Mouse (Mus musculus) stomach, postnatal 0 days (tissue): ENCODE results near the gene Dnaaf3. TPM values are rescaled to one million over a fixed set of nuclear protein-coding genes. Genes with fewer than 3 reads are reported as not detected.

Experiments used
- ATAC-seq: fragments of 200-750 bp; cut with Nextera tagmentation; 2 replicates; pipeline ENCODE4 v1.8.0; 2017; ENCODE audit not compliant: low FRiP score, low TSS enrichment
- DNase-seq: peaks from one replicate; pipeline ENCODE4 v3.0.0-alpha.2; 2016; ENCODE audit warnings: low spot score
- H3K27ac ChIP-seq: fragments of 300-500 bp; sonication (generic); replicated peaks from 2 replicates; pipeline ENCODE4 v1.5.1; 2014; ENCODE audit warnings: mild to moderate bottlenecking, control low read depth
- H3K27me3 ChIP-seq: fragments of 300-500 bp; sonication (generic); 2 replicates; pipeline ENCODE4 v1.6.1; 2014; ENCODE audit warnings: low read length; ENCODE audit not compliant: control insufficient read depth, insufficient read depth
- H3K36me3 ChIP-seq: fragments of 300-500 bp; sonication (generic); 2 replicates; pipeline ENCODE4 v1.6.1; 2014; ENCODE audit warnings: low read length, mixed read lengths; ENCODE audit not compliant: control insufficient read depth, insufficient read depth
- H3K4me1 ChIP-seq: fragments of 300-500 bp; sonication (generic); replicated peaks from 2 replicates; pipeline ENCODE4 v1.6.1; 2014; ENCODE audit warnings: antibody characterized with exemption; ENCODE audit not compliant: control insufficient read depth, insufficient read depth
- H3K4me2 ChIP-seq: fragments of 300-500 bp; sonication (generic); replicated peaks from 2 replicates; pipeline ENCODE4 v1.6.1; 2014; ENCODE audit warnings: low read depth, mild to moderate bottlenecking, control low read depth, moderate library complexity
- H3K4me3 ChIP-seq: fragments of 300-500 bp; sonication (generic); 2 replicates; pipeline ENCODE4 v1.5.1; 2014; ENCODE audit warnings: low read depth, low read length, control low read depth
- H3K9ac ChIP-seq: fragments of 300-500 bp; sonication (generic); 2 replicates; pipeline ENCODE4 v1.6.1; 2014; ENCODE audit warnings: mild to moderate bottlenecking, low read length, control low read depth, mixed read lengths
- H3K9me3 ChIP-seq: fragments of 300-500 bp; sonication (generic); 2 replicates; pipeline ENCODE4 v1.6.1; 2016; ENCODE audit warnings: low read length; ENCODE audit not compliant: control insufficient read depth
- CTCF ChIP-seq: IDR thresholded peaks from 2 replicates; pipeline ENCODE4 v1.5.1; 2016; ENCODE audit warnings: antibody characterized with exemption, low read depth, mild to moderate bottlenecking, moderate library complexity
- EP300 ChIP-seq: optimal IDR thresholded peaks from 2 replicates; pipeline ENCODE3; 2016; ENCODE audit warnings: antibody characterized with exemption
- WGBS: fragments of 180-500 bp; shearing (Covaris S2); extraction: QIAGEN DNeasy Blood & Tissue Kit; methylation state at CpG from one replicate; pipeline ENCODE4 v1.1.7; 2014; 5-methylcytosine and 5-hydroxymethylcytosine counted together
- microRNA-seq: library from miRNA; unstranded; fragments of <30 nt; microRNA quantifications from one replicate; pipeline ENCODE4, GENCODE M21; 2016
- polyA plus RNA-seq: library from polyadenylated mRNA; unstranded; fragments of >200 nt; fragmentation: Nextera tagmentation; extraction: Ambion mirVana; gene quantifications from 2 replicates; pipeline ENCODE4 v1.2.1, GENCODE M21; 2015

The Dnaaf3 gene
- polyA plus RNA-seq, 1 experiment from 2014 or later, result 0.89 TPM

DNA sequence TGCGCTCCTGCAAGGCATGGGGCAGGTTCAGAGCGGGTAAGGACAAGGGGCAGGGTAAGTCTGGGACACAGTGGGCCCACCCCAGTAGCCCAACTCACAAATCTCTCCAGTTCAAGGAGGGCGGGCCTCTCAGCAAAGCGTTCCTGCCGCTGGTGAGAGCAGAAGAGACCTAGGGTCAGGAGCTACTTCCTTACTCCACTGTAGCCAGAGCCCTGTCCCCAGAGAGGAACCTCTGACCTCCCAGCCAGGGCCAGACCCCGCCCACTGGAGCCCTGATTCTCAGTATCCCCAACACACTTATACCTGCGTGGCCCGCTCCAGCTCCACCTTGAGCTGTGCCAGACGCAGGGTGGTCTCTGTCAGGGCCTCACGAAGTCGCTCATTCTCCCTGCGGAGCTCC lies 50.0 kb downstream of the Dnaaf3 start:
- Histone ChIP-seq H3K4me1 (no peaks in the 10 kb centered on the region; the same call in 1 of the 2 replicates), H3K4me3 (no peak overlapping the region), H3K4me2 (no peak overlapping the region), H3K27me3 (no peaks in the 10 kb centered on the region), H3K9me3 (no peaks in the 10 kb centered on the region), H3K9ac (no peak overlapping the region), H3K36me3 (peaks cover 45% of the 10 kb centered on the region), H3K27ac (no peak overlapping the region)
- TF ChIP-seq CTCF (no peak), EP300 (no peak)
- DNase-seq (no peak), ATAC-seq (no peak)
- 87% methylated on average over 12 of the region's 12 CpGs for WGBS

DNA sequence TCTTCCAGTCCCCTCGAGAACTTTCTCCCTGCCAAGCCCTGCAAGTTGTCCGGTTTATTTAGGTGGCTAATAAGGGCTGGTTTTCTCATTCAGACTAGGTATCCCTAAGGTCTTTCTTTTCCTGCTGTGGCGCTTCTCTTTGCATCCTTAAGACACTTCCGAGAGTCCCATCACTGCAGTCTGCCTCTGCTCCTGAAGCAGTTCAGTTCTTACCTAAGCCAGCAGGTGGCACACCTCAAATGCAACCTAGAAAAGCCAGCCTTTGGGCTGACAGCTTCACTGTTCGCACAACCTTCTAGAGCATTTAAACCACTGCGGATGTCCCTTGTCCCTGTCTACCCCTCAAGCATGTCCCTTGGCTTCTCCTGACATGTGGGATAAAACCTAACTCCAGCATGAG lies 52.6 kb downstream of the Dnaaf3 start:
- ATAC-seq (peak; percentile 5; the same call in 1 of the 2 replicates), DNase-seq (peak; percentile 70)
- no peaks in the 10 kb centered on the region for H3K9me3 ChIP-seq
- no peak overlapping the region for H3K9ac ChIP-seq
- H3K4me3 ChIP-seq, result no peak overlapping the region
- H3K4me2 ChIP-seq, result no peak overlapping the region; the same call in 1 of the 2 replicates
- TF ChIP-seq EP300 (no peak), CTCF (peak; percentile 81)
- no peaks in the 10 kb centered on the region for H3K27me3 ChIP-seq
- peaks cover 31% of the 10 kb centered on the region for H3K36me3 ChIP-seq
- H3K4me1 ChIP-seq, result no peaks in the 10 kb centered on the region; the same call in 1 of the 2 replicates
- 24% methylated on average over 6 of the region's 6 CpGs for WGBS
- H3K27ac ChIP-seq, result 0 out of 2 replicates have a peak overlapping the region, but pooled peaks have one; percentile 86

DNA sequence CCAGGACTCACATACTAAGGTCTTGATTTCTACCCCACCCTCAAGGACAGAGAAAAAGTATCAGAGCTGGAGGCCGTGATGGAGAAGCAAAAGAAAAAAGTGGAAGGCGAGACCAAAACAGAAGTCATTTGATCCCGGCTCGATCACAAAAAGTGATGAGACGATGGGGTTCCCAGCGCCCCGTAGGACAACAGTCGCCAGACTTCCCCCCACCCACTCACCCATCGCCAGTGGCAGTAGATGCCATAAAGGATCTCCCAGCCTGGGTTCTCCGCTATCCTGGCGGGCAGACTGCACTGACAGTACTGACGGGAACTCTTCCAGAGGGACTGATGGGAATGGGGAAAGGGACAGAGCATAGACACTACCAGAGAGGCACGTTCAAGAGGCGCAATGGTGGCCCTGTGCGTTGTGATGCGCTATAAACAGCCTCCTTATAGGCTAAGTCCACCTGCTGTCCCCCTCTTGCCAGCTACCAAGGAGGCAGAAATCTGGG lies 53.4 kb downstream of the Dnaaf3 start:
- Histone ChIP-seq H3K9me3 (no peaks in the 10 kb centered on the region), H3K4me3 (peak overlapping the region; percentile 44), H3K4me1 (no peaks in the 10 kb centered on the region; the same call in 1 of the 2 replicates), H3K27ac (peak overlapping the region; percentile 86), H3K4me2 (peak overlapping the region; percentile 77), H3K36me3 (peaks cover 26% of the 10 kb centered on the region), H3K27me3 (no peaks in the 10 kb centered on the region), H3K9ac (peak overlapping the region; percentile 55)
- DNase-seq (peak; percentile 23), ATAC-seq (no peak)
- 8% methylated on average over 16 of the region's 16 CpGs for WGBS
- TF ChIP-seq CTCF (no peak), EP300 (no peak)

- under 1% methylated on average over 39 of the region's 39 CpGs for WGBS
- peak; percentile 91 for ATAC-seq
Observed at GRCm38 (mm10) chr7:4478021-4478795, 54.0 kb downstream of the Dnaaf3 start.

DNA sequence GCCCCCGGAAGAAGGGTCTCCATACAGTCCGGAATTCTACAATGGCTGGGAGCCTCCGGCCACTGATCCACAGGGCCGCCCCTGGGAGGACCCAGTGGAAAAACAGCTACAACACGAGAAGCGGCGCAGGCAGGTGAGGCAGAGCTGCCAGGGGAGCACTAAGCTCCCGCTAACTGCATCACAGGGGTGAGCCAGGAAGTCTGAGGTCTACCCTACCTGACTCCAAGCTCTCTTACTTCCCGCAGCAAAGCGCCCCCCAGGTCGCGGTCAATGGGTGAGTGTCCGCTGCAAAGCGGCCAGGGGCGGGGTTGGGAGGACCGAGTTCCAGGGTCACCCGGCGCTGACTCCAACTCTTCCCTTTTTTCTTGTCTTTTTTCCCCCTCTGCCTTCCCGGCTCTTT lies 58.3 kb downstream of the Dnaaf3 start:
- TF ChIP-seq CTCF, result no peak
- TF ChIP-seq EP300, result no peak
- Histone ChIP-seq H3K4me1 (no peaks in the 10 kb centered on the region), H3K27ac (no peak overlapping the region), H3K36me3 (no peaks in the 10 kb centered on the region), H3K9ac (no peak overlapping the region), H3K4me2 (no peak overlapping the region), H3K27me3 (no peaks in the 10 kb centered on the region), H3K9me3 (no peaks in the 10 kb centered on the region), H3K4me3 (no peak overlapping the region)
- DNase-seq, result no peak
- WGBS, result 19% methylated on average over 19 of the region's 19 CpGs
- ATAC-seq, result no peak

More at GRCm38 (mm10) chr7:4478021-4478795, 54.0 kb downstream of the Dnaaf3 start:
- Histone ChIP-seq H3K27ac (peak overlapping the region; percentile 90), H3K4me3 (peak overlapping the region; percentile 44), H3K9me3 (no peaks in the 10 kb centered on the region), H3K27me3 (no peaks in the 10 kb centered on the region), H3K4me1 (no peaks in the 10 kb centered on the region; the same call in 1 of the 2 replicates), H3K36me3 (peaks cover 20% of the 10 kb centered on the region), H3K9ac (peak overlapping the region; percentile 62), H3K4me2 (peak overlapping the region; percentile 77)
- TF ChIP-seq EP300 (no peak), CTCF (peak; percentile 37; the same call in 1 of the 2 replicates)
- DNase-seq, result peak; percentile 81

Small RNA genes within 50 kb of the gene (microRNA-seq; reads per million reads assigned to microRNA genes)
- gene Gm23577, result not detected

Other genes with a start within 250 kb of the Dnaaf3 start
- 0.08 TPM in 1 of 2 replicates, not detected in the other for gene Ncr1, start 194.7 kb downstream of the Dnaaf3 start, polyA plus RNA-seq
- 0.01 TPM in 1 of 2 replicates, not detected in the other for gene Gp6, start 134.7 kb downstream of the Dnaaf3 start, polyA plus RNA-seq
- 29.0 and 30.0 TPM in 2 replicates for gene Rdh13, start 86.8 kb downstream of the Dnaaf3 start, polyA plus RNA-seq
- 25.2 and 33.3 TPM in 2 replicates for gene Eps8l1, start 71.8 kb downstream of the Dnaaf3 start, polyA plus RNA-seq
- gene Ppp1r12c, start 30.8 kb downstream of the Dnaaf3 start, polyA plus RNA-seq, result 39.5 and 44.4 TPM in 2 replicates
- gene Tnnt1, start 16.1 kb downstream of the Dnaaf3 start, polyA plus RNA-seq, result 15.5 and 16.5 TPM in 2 replicates
- 24.4 and 30.4 TPM in 2 replicates for gene Tnni3, start 8.2 kb downstream of the Dnaaf3 start, polyA plus RNA-seq
- 6.7 and 7.2 TPM in 2 replicates for gene Syt5, start 15.1 kb upstream of the Dnaaf3 start, polyA plus RNA-seq
- gene Ptprh, start 71.6 kb upstream of the Dnaaf3 start, polyA plus RNA-seq, result 1.9 TPM in 2 replicates
- 0.22 and 0.23 TPM in 2 replicates for gene Tmem86b, start 99.0 kb upstream of the Dnaaf3 start, polyA plus RNA-seq
- gene Ppp6r1, start 126.6 kb upstream of the Dnaaf3 start, polyA plus RNA-seq, result 3.9 and 6.2 TPM in 2 replicates
- 59.1 and 60.7 TPM in 2 replicates for gene Hspbp1, start 152.6 kb upstream of the Dnaaf3 start, polyA plus RNA-seq
- gene Brsk1, start 158.2 kb upstream of the Dnaaf3 start, polyA plus RNA-seq, result 0.36 and 0.42 TPM in 2 replicates
- gene Tmem150b, start 192.8 kb upstream of the Dnaaf3 start, polyA plus RNA-seq, result 2.2 and 2.4 TPM in 2 replicates
- gene Kmt5c, start 207.7 kb upstream of the Dnaaf3 start, polyA plus RNA-seq, result 31.8 and 32.5 TPM in 2 replicates
- gene Cox6b2, start 220.6 kb upstream of the Dnaaf3 start, polyA plus RNA-seq, result 43.1 and 46.5 TPM in 2 replicates
- not detected in 2 replicates for gene Fam71e2, start 238.8 kb upstream of the Dnaaf3 start, polyA plus RNA-seq